9 mouse cellular contexts compared by ENCODE assay signal in the genomic region with DNA sequence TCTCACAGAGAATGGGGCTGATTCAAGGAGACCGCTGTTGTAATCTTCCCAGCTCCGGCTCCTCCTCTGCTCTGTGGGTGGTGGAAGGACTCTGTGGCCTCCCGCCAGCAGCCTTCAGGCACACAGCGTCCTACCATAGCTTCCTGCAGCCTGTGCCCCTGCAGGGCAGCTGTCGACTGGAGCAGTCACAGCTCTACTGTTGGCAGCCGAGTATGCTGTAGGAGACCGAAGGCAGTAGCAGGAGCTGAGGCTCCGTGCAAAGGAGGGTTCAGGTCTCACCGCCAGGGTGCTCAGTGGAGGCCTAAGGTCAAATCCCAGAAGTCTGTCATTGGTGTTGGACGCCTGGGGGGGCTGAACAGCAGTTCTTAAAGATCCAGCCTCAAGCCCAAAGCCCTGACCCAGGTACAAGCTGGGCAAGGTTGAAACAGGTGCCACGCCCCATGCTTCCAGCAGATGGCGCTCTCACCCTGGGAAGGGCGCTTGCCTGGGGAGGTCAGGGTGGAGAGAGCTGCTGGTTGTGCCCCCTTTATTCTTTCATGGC.
DNase-seq lines count a peak whose midpoint lies in the region; ATAC-seq and TF ChIP-seq lines count a peak whose summit lies in the region.
"Had no signal": no experiment of that assay in that cellular context is flagged by ENCODE, and none has a peak within 500 bp of the region (broad histone marks: within the 10 kb centered on the region; RNA-seq: fewer than 3 reads in every experiment).

No protein-coding gene starts in this region.

- H3K4me3 ChIP-seq in cerebellum, adult 2 months (replicated peaks; ENCODE audit: insufficient read depth, low read depth, low read length): no peak overlapping the region
- H3K4me3 ChIP-seq in forebrain, embryonic 16.5 days (replicated peaks; ENCODE audit: low read length): no peak overlapping the region
- peak overlapping the region; percentile 20 for H3K4me3 ChIP-seq in hindbrain, embryonic 10.5 days

- TF ChIP-seq CTCF in cerebellum, adult 2 months (IDR thresholded peaks at IDR 0.05; ENCODE audit: borderline replicate concordance, insufficient read depth, low read depth, low read length): peak; percentile 98

- H3K9me3 ChIP-seq in forebrain, embryonic 16.5 days (ENCODE audit: control insufficient read depth, low read length): no peaks in the 10 kb centered on the region
- H3K9me3 ChIP-seq in hindbrain, embryonic 10.5 days: no peaks in the 10 kb centered on the region

- no peaks in the 10 kb centered on the region for H3K27me3 ChIP-seq in cerebellum, adult 2 months (ENCODE audit: control insufficient read depth, insufficient read depth, low read length)
- H3K27me3 ChIP-seq in forebrain, embryonic 16.5 days (replicated peaks; ENCODE audit: control insufficient read depth, insufficient read depth, low read length): no peaks in the 10 kb centered on the region
- peaks cover 62% of the 10 kb centered on the region for H3K27me3 ChIP-seq in hindbrain, embryonic 10.5 days (ENCODE audit: insufficient read depth, poor library complexity, severe bottlenecking)

- H3K9ac ChIP-seq in forebrain, embryonic 16.5 days (replicated peaks; ENCODE audit: low read depth, low read length): peak overlapping the region; percentile 39; the same call in 1 of the 2 replicates

- no peaks in the 10 kb centered on the region for H3K36me3 ChIP-seq in forebrain, embryonic 16.5 days (ENCODE audit: control insufficient read depth, insufficient read depth)
- no peaks in the 10 kb centered on the region for H3K36me3 ChIP-seq in hindbrain, embryonic 10.5 days

- H3K4me1 ChIP-seq in cerebellum, adult 2 months (ENCODE audit: control insufficient read depth, insufficient read depth, low read length): peaks cover 27% of the 10 kb centered on the region
- H3K4me1 ChIP-seq in forebrain, embryonic 16.5 days (replicated peaks; ENCODE audit: control insufficient read depth, insufficient read depth, low read length): peaks cover 62% of the 10 kb centered on the region
- H3K4me1 ChIP-seq in hindbrain, embryonic 10.5 days (replicated peaks): peaks cover 87% of the 10 kb centered on the region

- peak overlapping the region; percentile 3; the same call in 1 of the 2 replicates for H3K4me2 ChIP-seq in forebrain, embryonic 16.5 days (ENCODE audit: low read length)

- 6% methylated on average over 13 of the region's 13 CpGs for WGBS in cerebellum, adult 2 months
- WGBS in forebrain, embryonic 16.5 days: 4% methylated on average over 13 of the region's 13 CpGs
- 3% methylated on average over 13 of the region's 13 CpGs for WGBS in hindbrain, embryonic 10.5 days

- H3K27ac ChIP-seq in cerebellum, adult 2 months (ENCODE audit: insufficient read depth, low read length): no peak overlapping the region
- peak overlapping the region; percentile 29 for H3K27ac ChIP-seq in forebrain, embryonic 16.5 days (ENCODE audit: low read length)
- peak overlapping the region; percentile 84 for H3K27ac ChIP-seq in hindbrain, embryonic 10.5 days
- H3K27ac ChIP-seq: macrophage had no signal

- DNase-seq in Muller cell, postnatal 12 days (ENCODE audit: inconsistent ontology term): peak; percentile 73
- peak; percentile 73 to 88 for DNase-seq in cerebellum, adult 2 months
- DNase-seq in hindbrain, embryonic 10.5 days (ENCODE audit: low spot score): peak; percentile 79
- DNase-seq in layer of hippocampus, postnatal 36 days: peak; percentile 78 to 80
- peak; percentile 74 for DNase-seq in lung, postnatal 36 days
- peak; percentile 85 for DNase-seq in retina, postnatal 1 day
- DNase-seq in thymus, postnatal 36 days: peak; percentile 80 to 81

- peak; percentile 64 for ATAC-seq in forebrain, embryonic 16.5 days

- TF ChIP-seq POLR2A in cerebellum, adult 2 months (IDR thresholded peaks at IDR 0.05; ENCODE audit: borderline replicate concordance, insufficient read depth, low read length): no peak
